ENCODE assay signal across 19 mouse cellular contexts in genomic region chr16:6961931-6962379, GRCm38 (mm10).
DNase-seq lines count a peak whose midpoint lies in the region; ATAC-seq and TF ChIP-seq lines count a peak whose summit lies in the region.
"Had no signal": no experiment of that assay in that cellular context is flagged by ENCODE, and none has a peak within 500 bp of the region (broad histone marks: within the 10 kb centered on the region; RNA-seq: fewer than 3 reads in every experiment).

No protein-coding gene starts in this region.

- H3K4me1 ChIP-seq in hindbrain, embryonic 11.5 days (replicated peaks; ENCODE audit: control insufficient read depth, insufficient read depth, low read length), result no peaks in the 10 kb centered on the region; the same call in 1 of the 2 replicates
- H3K4me1 ChIP-seq: megakaryocyte, embryonic 14.5 days had no signal

- peak; percentile 24; the same call in 1 of the 2 replicates for TF ChIP-seq CTCF in layer of hippocampus, adult 2 months (conservative IDR thresholded peaks at IDR 0.05)

- no peak overlapping the region for H3K9ac ChIP-seq in hindbrain, embryonic 11.5 days (ENCODE audit: low read depth, low read length)
- H3K9ac ChIP-seq: lung, embryonic 15.5 days had no signal

- no peaks in the 10 kb centered on the region for H3K36me3 ChIP-seq in hindbrain, embryonic 11.5 days (ENCODE audit: control insufficient read depth, insufficient read depth, low read length)
- H3K36me3 ChIP-seq: lung, embryonic 15.5 days had no signal

- H3K27me3 ChIP-seq in hindbrain, embryonic 11.5 days (ENCODE audit: control insufficient read depth, insufficient read depth, low read length), result no peaks in the 10 kb centered on the region
- H3K27me3 ChIP-seq: lung, embryonic 15.5 days; megakaryocyte, embryonic 14.5 days had no signal

- H3K9me3 ChIP-seq in hindbrain, embryonic 11.5 days (ENCODE audit: control insufficient read depth, low read length), result no peaks in the 10 kb centered on the region
- H3K9me3 ChIP-seq: lung, embryonic 15.5 days; megakaryocyte, embryonic 14.5 days had no signal

- 28% methylated on average over 2 of the region's 2 CpGs for WGBS in hindbrain, embryonic 11.5 days

- DNase-seq in layer of hippocampus, adult 2 months (ENCODE audit: low spot score in 2 of 2), result no peak
- no peak for DNase-seq in layer of hippocampus, adult 18-20 months (ENCODE audit: low spot score in 2 of 2)
- peak; percentile 28 for DNase-seq in ZHBTc4 (ENCODE audit: low read depth, low spot score)
- DNase-seq in fibroblast of lung, adult 2 months (ENCODE audit: low read depth), result peak; percentile 11
- DNase-seq in hindbrain, embryonic 11.5 days (ENCODE audit: low spot score), result peak; percentile 9
- no peak for DNase-seq in cerebellum, adult 11 months
- DNase-seq in adrenal gland, adult 2 months, result no peak
- DNase-seq: adrenal gland, postnatal 14 days; B cell, adult 2 months; cerebellum, postnatal 25 days; gastrocnemius, adult 2 months; heart, postnatal 4 days; kidney, adult 11 months; kidney, postnatal 36 days; liver; thymus, postnatal 4 days had no signal

- ATAC-seq in hindbrain, embryonic 11.5 days (ENCODE audit: low FRiP score), result no peak

- no peak overlapping the region for H3K4me3 ChIP-seq in layer of hippocampus, adult 2 months
- H3K4me3 ChIP-seq in hindbrain, embryonic 11.5 days (ENCODE audit: low read depth, low read length), result no peak overlapping the region
- H3K4me3 ChIP-seq: gastrocnemius, adult 2 months; left cerebral cortex, adult 2 months; lung, embryonic 15.5 days; megakaryocyte, embryonic 14.5 days had no signal

- H3K4me2 ChIP-seq in hindbrain, embryonic 11.5 days (replicated peaks; ENCODE audit: low read depth, low read length), result no peak overlapping the region
- H3K4me2 ChIP-seq: lung, embryonic 15.5 days had no signal

- peak overlapping the region; percentile 39; the same call in 1 of the 2 replicates for H3K27ac ChIP-seq in layer of hippocampus, adult 2 months
- H3K27ac ChIP-seq in hindbrain, embryonic 11.5 days (ENCODE audit: low read depth, low read length), result no peak overlapping the region
- H3K27ac ChIP-seq: gastrocnemius, adult 2 months; left cerebral cortex, adult 2 months; lung, embryonic 15.5 days had no signal

Comparison
In these comparisons a context has a peak if more than half of its experiments do, and no peak if none do; other contexts are left out.
1. DNase-seq: peak in ZHBTc4 (single experiment), fibroblast of lung, adult 2 months (single experiment) and hindbrain, embryonic 11.5 days (single experiment); none in layer of hippocampus, adult 2 months (0 of 2), layer of hippocampus, adult 18-20 months (0 of 2), cerebellum, adult 11 months (single experiment) and adrenal gland, adult 2 months (single experiment).